Mouse (Mus musculus): ENCODE data around the gene Fgfr2. TPM values are rescaled to one million over a fixed set of nuclear protein-coding genes. Genes with fewer than 3 reads are reported as not detected.

The Fgfr2 gene
- polyA plus RNA-seq, 1 experiment from 2014 or later, result 92.0 TPM

DNA sequence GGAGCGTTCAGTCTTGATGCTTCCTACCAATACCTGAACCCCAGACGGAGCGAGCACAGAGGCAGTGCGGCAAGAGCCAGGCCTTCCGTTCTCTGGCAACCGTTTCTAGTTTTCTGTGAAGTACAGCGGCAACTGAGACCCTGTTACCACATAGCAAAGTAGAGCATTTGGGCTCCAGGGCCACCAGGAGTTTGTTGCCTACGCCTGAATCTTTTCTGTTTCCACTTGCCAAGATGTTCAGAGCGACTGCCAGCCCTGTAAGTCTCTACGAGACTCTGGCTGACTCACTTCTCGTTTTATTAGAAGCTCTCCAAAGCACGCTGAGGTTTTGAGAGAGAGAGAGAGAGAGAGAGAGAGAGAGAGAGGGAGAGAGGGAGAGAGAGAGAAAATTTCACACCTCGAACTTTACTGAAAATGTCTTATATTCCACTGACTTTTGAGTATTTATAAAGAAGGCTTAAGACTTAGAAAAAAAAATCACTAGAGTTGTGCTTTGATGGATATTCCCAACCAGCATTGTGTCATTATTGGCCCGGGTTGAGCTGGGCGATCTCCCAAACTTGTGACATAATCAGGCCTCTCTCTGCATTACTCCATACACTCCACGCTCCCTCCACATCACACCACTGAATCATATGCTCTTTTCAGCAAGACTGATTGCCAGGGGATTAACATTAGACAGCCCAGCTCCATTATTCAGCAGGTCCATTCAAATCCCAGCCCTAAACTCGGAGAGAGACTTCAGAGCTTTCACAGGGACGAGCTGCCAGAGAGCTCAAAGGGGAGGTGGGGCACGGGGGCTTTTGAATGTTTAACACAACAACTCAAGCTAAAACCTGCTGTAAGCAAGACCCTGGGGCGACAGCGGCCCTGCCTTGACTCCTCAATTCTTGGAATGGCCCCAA, 2907.6 kb downstream of the Fgfr2 start:
- peaks cover 34% of the 10 kb centered on the region for H3K4me1 ChIP-seq (ENCODE audit: control insufficient read depth, insufficient read depth, low read length)
- no peak overlapping the region for H3K4me3 ChIP-seq (ENCODE audit: low read depth, low read length)
- H3K27ac ChIP-seq (ENCODE audit: low read depth, low read length), result peak overlapping the region; percentile 48; the same call in 1 of the 2 replicates
- H3K4me2 ChIP-seq, result no peak overlapping the region
- peak; percentile 94 for ATAC-seq (ENCODE audit: low FRiP score)
- H3K36me3 ChIP-seq (ENCODE audit: control insufficient read depth, insufficient read depth, low read length), result no peaks in the 10 kb centered on the region
- 0 out of 2 replicates have a peak overlapping the region, but pooled peaks have one; percentile 14 for H3K9ac ChIP-seq (ENCODE audit: low read length)
- H3K27me3 ChIP-seq (ENCODE audit: control insufficient read depth, insufficient read depth, low read length), result 0 out of 2 replicates have a peak, but pooled peaks cover 3% of the 10 kb centered on the region
- no peaks in the 10 kb centered on the region for H3K9me3 ChIP-seq (ENCODE audit: control insufficient read depth, low read length)
- DNase-seq (ENCODE audit: low spot score, missing footprints), result peak; percentile 93
- WGBS, result 30% methylated on average over 21 of the region's 21 CpGs

DNA sequence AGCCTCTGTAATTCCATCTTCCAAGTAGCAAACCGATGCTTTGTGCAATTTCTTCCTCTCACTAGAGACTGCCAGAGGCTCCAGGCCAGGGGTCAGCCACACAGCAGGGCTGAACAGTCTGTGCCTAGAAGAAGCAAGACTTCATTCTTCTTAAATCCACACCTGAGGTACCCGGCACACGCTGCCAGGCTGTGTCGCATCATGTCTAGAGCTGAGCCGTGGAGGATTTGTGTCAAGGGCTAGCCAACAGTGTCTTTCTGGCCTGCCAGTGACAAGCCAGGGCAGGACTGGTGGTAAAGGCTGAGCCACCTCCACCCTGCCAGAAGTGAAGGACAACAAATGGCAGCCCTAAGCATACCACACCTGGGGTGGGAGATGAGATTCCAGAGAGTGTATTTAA, 2910.0 kb downstream of the Fgfr2 start:
- Histone ChIP-seq H3K4me1 (ENCODE audit: control insufficient read depth, insufficient read depth, low read length) (peaks cover 52% of the 10 kb centered on the region), H3K36me3 (ENCODE audit: control insufficient read depth, insufficient read depth, low read length) (no peaks in the 10 kb centered on the region), H3K27me3 (ENCODE audit: control insufficient read depth, insufficient read depth, low read length) (0 out of 2 replicates have a peak, but pooled peaks cover 3% of the 10 kb centered on the region), H3K9ac (ENCODE audit: low read length) (no peak overlapping the region), H3K9me3 (ENCODE audit: control insufficient read depth, low read length) (no peaks in the 10 kb centered on the region), H3K4me2 (no peak overlapping the region), H3K4me3 (ENCODE audit: low read depth, low read length) (no peak overlapping the region), H3K27ac (ENCODE audit: low read depth, low read length) (no peak overlapping the region)
- 92% methylated on average over 5 of the region's 5 CpGs for WGBS
- DNase-seq (ENCODE audit: low spot score, missing footprints) (no peak), ATAC-seq (ENCODE audit: low FRiP score) (no peak)

DNA sequence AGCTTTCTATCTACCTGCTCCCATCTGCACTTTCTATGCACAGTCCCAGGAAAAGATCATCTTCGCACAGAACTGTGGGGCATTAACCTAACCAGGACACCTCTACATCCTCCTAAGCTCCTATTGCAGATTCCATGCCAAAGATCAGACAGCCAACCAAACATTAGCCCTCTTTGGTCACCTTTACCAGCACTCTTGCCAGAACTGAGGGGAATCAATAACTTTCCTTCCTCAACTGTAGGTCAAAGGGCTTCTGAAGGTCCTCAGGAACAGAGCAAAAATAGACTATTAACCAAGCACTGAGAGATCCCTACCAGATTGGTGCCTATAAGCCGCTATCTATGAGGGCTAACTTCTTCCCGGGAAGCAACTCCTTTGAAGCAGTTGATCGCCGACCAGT, 2911.7 kb downstream of the Fgfr2 start:
- Histone ChIP-seq H3K9ac (ENCODE audit: low read length) (no peak overlapping the region), H3K27ac (ENCODE audit: low read depth, low read length) (no peak overlapping the region), H3K4me1 (ENCODE audit: control insufficient read depth, insufficient read depth, low read length) (peaks cover 63% of the 10 kb centered on the region), H3K9me3 (ENCODE audit: control insufficient read depth, low read length) (no peaks in the 10 kb centered on the region), H3K4me3 (ENCODE audit: low read depth, low read length) (no peak overlapping the region), H3K4me2 (no peak overlapping the region), H3K36me3 (ENCODE audit: control insufficient read depth, insufficient read depth, low read length) (no peaks in the 10 kb centered on the region), H3K27me3 (ENCODE audit: control insufficient read depth, insufficient read depth, low read length) (0 out of 2 replicates have a peak, but pooled peaks cover 3% of the 10 kb centered on the region)
- 49% methylated on average over 5 of the region's 5 CpGs for WGBS
- ATAC-seq (ENCODE audit: low FRiP score), result no peak
- no peak for DNase-seq (ENCODE audit: low spot score, missing footprints)

DNA sequence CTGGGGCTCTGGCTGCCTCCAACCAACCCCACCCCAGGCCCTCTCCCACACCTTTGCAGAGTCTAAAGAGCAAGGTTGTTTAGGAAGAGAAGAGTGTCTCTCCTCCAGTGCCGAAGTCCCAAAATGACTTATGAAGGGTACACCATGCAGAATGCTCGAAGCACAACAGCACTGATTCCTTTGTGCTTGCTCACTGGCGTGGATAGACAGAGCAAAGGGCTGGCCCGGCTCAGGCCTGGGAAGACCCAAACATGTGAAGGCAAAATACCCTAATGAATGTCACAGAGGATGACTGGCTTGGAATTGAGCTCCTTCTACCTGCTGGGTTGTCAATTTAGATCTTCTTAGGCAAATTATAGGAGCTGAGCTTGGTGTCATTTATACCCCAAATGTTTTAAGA, 2914.5 kb downstream of the Fgfr2 start:
- peaks cover 51% of the 10 kb centered on the region for H3K4me1 ChIP-seq (ENCODE audit: control insufficient read depth, insufficient read depth, low read length)
- H3K4me2 ChIP-seq, result no peak overlapping the region
- H3K27me3 ChIP-seq (ENCODE audit: control insufficient read depth, insufficient read depth, low read length), result 0 out of 2 replicates have a peak, but pooled peaks cover 3% of the 10 kb centered on the region
- H3K27ac ChIP-seq (ENCODE audit: low read depth, low read length), result no peak overlapping the region
- no peaks in the 10 kb centered on the region for H3K9me3 ChIP-seq (ENCODE audit: control insufficient read depth, low read length)
- no peak overlapping the region for H3K9ac ChIP-seq (ENCODE audit: low read length)
- 37% methylated on average over 4 of the region's 4 CpGs for WGBS
- DNase-seq (ENCODE audit: low spot score, missing footprints), result no peak
- no peaks in the 10 kb centered on the region for H3K36me3 ChIP-seq (ENCODE audit: control insufficient read depth, insufficient read depth, low read length)
- H3K4me3 ChIP-seq (ENCODE audit: low read depth, low read length), result no peak overlapping the region
- no peak for ATAC-seq (ENCODE audit: low FRiP score)

DNA sequence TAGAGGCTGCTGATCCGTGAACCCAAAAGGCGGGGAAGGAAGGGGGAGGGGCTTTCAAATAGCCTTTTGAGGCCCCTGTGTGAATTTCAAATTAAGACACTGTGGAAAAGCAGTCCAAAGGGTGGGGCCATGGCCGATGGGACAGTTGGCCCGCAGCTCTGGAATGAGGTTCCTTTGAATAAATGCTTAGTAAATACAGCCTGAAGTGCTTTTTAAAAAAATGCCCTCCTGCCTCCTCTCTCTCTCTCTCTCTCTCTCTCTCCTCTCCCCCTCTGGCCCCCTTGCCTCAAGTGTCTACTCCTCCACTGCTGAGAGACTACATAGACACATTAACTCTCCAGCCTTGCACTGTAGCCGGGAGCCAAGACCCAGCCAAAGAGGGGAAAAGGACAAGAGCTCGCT, 2917.0 kb downstream of the Fgfr2 start:
- peak; percentile 71 for ATAC-seq (ENCODE audit: low FRiP score)
- H3K4me1 ChIP-seq (ENCODE audit: control insufficient read depth, insufficient read depth, low read length), result peaks cover 43% of the 10 kb centered on the region
- no peak overlapping the region for H3K9ac ChIP-seq (ENCODE audit: low read length)
- peak overlapping the region; percentile 31; the same call in 1 of the 2 replicates for H3K27ac ChIP-seq (ENCODE audit: low read depth, low read length)
- H3K4me2 ChIP-seq, result peak overlapping the region; percentile 12; the same call in 1 of the 2 replicates
- no peak overlapping the region for H3K4me3 ChIP-seq (ENCODE audit: low read depth, low read length)
- no peaks in the 10 kb centered on the region for H3K27me3 ChIP-seq (ENCODE audit: control insufficient read depth, insufficient read depth, low read length)
- no peaks in the 10 kb centered on the region for H3K9me3 ChIP-seq (ENCODE audit: control insufficient read depth, low read length)
- no peaks in the 10 kb centered on the region for H3K36me3 ChIP-seq (ENCODE audit: control insufficient read depth, insufficient read depth, low read length)
- WGBS, result 10% methylated on average over 6 of the region's 6 CpGs
- peak; percentile 90 for DNase-seq (ENCODE audit: low spot score, missing footprints)

DNA sequence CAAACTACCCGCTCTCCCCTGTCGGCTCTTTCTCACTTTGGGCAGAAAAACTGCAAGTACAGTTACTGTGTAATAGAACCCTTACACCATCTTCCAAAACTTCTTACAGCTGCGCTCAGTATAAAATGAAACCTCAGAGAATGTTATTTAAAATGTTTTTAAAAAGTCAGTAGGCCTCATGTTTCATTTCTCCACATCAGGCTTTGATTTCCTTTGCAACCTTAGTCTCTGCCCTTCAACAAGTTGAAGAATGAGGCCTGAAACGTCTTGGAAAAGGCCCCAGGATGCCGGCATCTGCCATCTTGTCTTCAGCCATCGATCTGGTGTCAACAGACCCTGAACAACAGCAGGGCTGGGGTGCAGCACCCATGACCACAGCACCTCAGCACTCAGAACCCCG, 2918.0 kb downstream of the Fgfr2 start:
- H3K4me3 ChIP-seq (ENCODE audit: low read depth, low read length), result no peak overlapping the region
- no peak overlapping the region for H3K9ac ChIP-seq (ENCODE audit: low read length)
- H3K4me2 ChIP-seq, result no peak overlapping the region
- no peak for ATAC-seq (ENCODE audit: low FRiP score)
- no peaks in the 10 kb centered on the region for H3K9me3 ChIP-seq (ENCODE audit: control insufficient read depth, low read length)
- no peak for DNase-seq (ENCODE audit: low spot score, missing footprints)
- peaks cover 38% of the 10 kb centered on the region for H3K4me1 ChIP-seq (ENCODE audit: control insufficient read depth, insufficient read depth, low read length)
- WGBS, result 83% methylated on average over 7 of the region's 7 CpGs
- H3K27ac ChIP-seq (ENCODE audit: low read depth, low read length), result no peak overlapping the region
- no peaks in the 10 kb centered on the region for H3K27me3 ChIP-seq (ENCODE audit: control insufficient read depth, insufficient read depth, low read length)
- no peaks in the 10 kb centered on the region for H3K36me3 ChIP-seq (ENCODE audit: control insufficient read depth, insufficient read depth, low read length)

DNA sequence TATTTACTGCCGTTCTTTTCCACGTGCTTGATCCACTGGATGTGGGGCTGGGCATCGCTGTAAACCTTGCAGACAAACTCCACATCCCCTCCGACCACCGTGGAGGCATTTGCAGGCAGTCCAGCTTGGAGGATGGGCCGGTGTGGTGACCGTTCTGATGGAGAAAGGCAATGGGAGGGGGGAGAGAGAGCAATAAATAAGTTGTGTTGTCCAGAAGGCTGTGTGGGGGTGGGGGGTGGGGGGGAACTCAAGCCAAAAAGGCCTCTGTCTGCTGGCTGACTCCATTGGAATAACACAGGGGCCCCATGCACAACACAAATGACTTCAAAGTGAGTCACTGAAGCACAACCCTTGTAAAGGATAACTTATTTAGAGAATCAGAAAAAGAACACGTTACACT, 2922.1 kb downstream of the Fgfr2 start:
- Histone ChIP-seq H3K4me1 (ENCODE audit: control insufficient read depth, insufficient read depth, low read length) (peaks cover 6% of the 10 kb centered on the region), H3K4me3 (ENCODE audit: low read depth, low read length) (no peak overlapping the region), H3K4me2 (no peak overlapping the region), H3K9ac (ENCODE audit: low read length) (no peak overlapping the region), H3K9me3 (ENCODE audit: control insufficient read depth, low read length) (no peaks in the 10 kb centered on the region), H3K27ac (ENCODE audit: low read depth, low read length) (no peak overlapping the region), H3K36me3 (ENCODE audit: control insufficient read depth, insufficient read depth, low read length) (0 out of 2 replicates have a peak, but pooled peaks cover 3% of the 10 kb centered on the region), H3K27me3 (ENCODE audit: control insufficient read depth, insufficient read depth, low read length) (no peaks in the 10 kb centered on the region)
- DNase-seq (ENCODE audit: low spot score, missing footprints) (no peak), ATAC-seq (ENCODE audit: low FRiP score) (no peak)
- WGBS, result 68% methylated on average over 8 of the region's 8 CpGs

DNA sequence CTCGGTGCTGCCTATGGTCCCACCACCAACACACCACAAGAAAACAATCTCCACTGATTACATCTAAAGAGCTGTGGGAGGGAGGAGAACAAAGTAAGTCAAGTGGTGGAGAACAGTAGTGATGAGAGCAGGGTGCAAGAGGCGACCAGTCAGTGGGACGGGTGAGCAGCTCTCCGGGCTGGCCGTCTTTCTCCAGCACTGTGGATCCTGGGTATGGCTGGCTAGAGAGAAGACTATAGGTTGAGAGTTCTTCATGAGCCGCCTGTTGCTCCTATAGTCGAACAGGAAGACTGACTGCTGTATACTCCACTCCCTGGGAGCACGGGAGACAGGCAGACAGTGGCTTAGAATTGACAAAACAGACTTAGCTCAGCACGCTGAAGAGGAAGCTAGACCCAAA, 2923.2 kb downstream of the Fgfr2 start:
- 91% methylated on average over 9 of the region's 9 CpGs for WGBS
- H3K9me3 ChIP-seq (ENCODE audit: control insufficient read depth, low read length), result no peaks in the 10 kb centered on the region
- H3K36me3 ChIP-seq (ENCODE audit: control insufficient read depth, insufficient read depth, low read length), result 0 out of 2 replicates have a peak, but pooled peaks cover 3% of the 10 kb centered on the region
- H3K4me3 ChIP-seq (ENCODE audit: low read depth, low read length), result no peak overlapping the region
- DNase-seq (ENCODE audit: low spot score, missing footprints) (no peak), ATAC-seq (ENCODE audit: low FRiP score) (no peak)
- no peaks in the 10 kb centered on the region for H3K27me3 ChIP-seq (ENCODE audit: control insufficient read depth, insufficient read depth, low read length)
- H3K27ac ChIP-seq (ENCODE audit: low read depth, low read length), result no peak overlapping the region
- H3K4me1 ChIP-seq (ENCODE audit: control insufficient read depth, insufficient read depth, low read length), result no peaks in the 10 kb centered on the region
- H3K4me2 ChIP-seq, result no peak overlapping the region
- H3K9ac ChIP-seq (ENCODE audit: low read length), result no peak overlapping the region

DNA sequence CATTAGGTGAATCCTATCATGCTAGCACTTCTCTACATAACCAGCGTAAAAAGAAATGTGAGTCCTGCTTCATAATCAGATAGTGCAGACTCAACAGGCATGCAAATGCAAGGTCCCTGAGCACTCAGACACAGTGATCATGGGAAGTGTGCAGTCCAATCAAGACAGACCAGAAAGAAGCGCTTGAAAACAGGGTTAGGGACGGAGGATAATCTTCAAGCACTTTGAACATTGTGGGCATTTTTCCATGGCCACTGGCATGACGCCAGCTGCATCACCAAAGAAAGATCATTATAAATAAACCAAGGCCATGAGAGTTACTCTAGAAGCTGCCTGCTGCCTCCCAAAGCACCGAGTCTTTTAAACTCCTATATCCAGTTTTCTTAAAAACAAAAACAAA, 2923.8 kb downstream of the Fgfr2 start:
- Histone ChIP-seq H3K4me2 (no peak overlapping the region), H3K9me3 (ENCODE audit: control insufficient read depth, low read length) (no peaks in the 10 kb centered on the region), H3K27ac (ENCODE audit: low read depth, low read length) (no peak overlapping the region), H3K9ac (ENCODE audit: low read length) (no peak overlapping the region), H3K4me3 (ENCODE audit: low read depth, low read length) (no peak overlapping the region), H3K4me1 (ENCODE audit: control insufficient read depth, insufficient read depth, low read length) (no peaks in the 10 kb centered on the region), H3K27me3 (ENCODE audit: control insufficient read depth, insufficient read depth, low read length) (no peaks in the 10 kb centered on the region), H3K36me3 (ENCODE audit: control insufficient read depth, insufficient read depth, low read length) (0 out of 2 replicates have a peak, but pooled peaks cover 3% of the 10 kb centered on the region)
- ATAC-seq (ENCODE audit: low FRiP score), result no peak
- WGBS, result 88% methylated on average over 5 of the region's 5 CpGs
- no peak for DNase-seq (ENCODE audit: low spot score, missing footprints)
